Mouse (Mus musculus) T-helper 1 cell (primary cell): ENCODE results near the gene Entpd7.

Experiments used
- in situ Hi-C: fragments of 300-600 bp; cut with MboI, MseI; formaldehyde crosslinking; loops from one replicate; pipeline ENCODE4 v1.15.1; 2025; ENCODE audit warnings: high pct_unique_total_duplicates

The Entpd7 gene

DNA sequence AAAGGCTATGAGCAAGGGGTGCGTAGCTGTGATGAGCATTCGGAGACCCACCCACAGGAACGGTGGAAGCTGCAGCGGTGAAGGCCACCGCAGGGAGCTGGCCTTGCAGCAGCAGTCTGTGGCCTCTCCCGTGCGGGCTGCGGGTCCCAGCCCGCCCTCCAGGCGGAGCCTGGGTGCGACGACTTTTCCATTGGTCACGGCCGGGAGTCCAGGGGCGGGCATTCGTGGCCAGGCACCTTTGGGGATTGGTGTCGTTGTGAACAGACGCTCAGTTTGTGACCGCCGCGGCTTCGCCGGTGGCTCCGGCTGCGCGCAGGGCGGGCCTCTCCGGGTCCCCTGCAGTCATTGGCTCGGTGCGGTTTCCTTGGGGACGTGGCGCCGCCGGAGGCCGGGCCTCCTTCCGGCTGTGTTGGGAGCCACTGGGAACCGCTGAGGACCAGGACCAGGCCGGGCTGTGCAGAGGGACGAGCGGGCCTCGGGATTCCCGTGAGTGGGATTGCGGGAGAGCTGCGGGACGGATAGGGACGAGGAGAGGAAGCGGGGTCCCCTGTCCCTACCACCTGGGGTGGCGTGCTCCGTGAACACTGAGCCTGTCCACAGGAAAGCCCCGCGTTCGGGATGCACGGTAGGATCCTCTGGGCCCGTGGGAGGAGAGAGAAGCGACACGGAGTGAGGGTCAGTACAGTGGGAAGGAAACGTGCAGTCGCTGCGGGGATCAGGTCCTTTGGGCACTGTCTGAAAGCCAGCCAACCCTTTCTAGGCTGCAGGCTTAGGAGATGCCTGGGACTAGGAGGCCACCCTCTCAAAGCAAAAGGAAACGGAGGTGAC, at the start of gene Entpd7:
Gene Entpd7, plus strand, starts transcription at position 254 of the 828 bp plus-strand sequence.
- in situ Hi-C loops, result loop anchor here (10.0 kb wide), 2 partner anchors 1385 to 1615 kb away; partner anchors contain the start of gene Kazald1

DNA sequence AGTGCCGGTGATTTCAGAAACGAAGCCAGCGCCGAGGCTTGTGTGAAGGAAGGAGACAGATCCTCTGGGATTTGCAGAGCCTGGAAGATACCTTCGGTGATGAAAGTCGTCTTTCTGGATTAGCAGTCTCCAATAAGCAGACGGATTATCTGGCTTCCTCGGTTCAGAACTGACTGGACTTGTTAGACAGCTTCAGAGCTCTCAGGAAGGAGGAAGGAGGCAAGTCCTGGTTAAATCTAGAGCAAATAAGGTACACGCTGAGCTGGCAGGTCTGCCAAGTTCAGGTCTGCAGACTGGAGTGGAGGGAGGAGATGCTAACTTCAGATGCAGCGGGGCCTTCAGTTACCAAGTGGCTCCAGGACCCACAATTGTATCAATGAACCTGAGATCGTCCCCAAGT, 47.6 kb upstream of the Entpd7 start:
- in situ Hi-C loops, result no loop called here

DNA sequence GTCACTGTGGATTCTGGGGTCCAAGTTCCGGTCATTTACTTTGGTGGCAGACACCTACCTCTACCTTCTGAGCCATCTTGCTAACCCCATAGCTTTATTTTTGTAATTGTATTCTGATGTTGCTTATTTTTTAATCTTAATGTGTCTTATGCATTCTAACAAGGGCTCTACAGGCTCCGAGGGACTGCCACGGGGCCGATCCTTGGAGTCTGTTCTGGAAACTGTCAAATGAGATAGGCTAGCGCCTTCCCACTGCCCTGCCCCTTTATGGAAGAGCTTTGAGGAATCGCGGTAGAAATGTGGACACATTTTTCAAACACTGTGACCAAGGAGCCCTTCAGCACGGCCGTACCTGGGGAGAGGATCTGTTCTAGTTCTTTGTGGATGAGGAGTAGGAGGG, 46.6 kb upstream of the Entpd7 start:
- in situ Hi-C loops, result no loop called here

GRCm38 (mm10) chr19:43645508-43645907, 44.0 kb upstream of the Entpd7 start:
- in situ Hi-C loops, result no loop called here

- in situ Hi-C loops, result no loop called here
Observed at GRCm38 (mm10) chr19:43646852-43647251, 42.6 kb upstream of the Entpd7 start.

DNA sequence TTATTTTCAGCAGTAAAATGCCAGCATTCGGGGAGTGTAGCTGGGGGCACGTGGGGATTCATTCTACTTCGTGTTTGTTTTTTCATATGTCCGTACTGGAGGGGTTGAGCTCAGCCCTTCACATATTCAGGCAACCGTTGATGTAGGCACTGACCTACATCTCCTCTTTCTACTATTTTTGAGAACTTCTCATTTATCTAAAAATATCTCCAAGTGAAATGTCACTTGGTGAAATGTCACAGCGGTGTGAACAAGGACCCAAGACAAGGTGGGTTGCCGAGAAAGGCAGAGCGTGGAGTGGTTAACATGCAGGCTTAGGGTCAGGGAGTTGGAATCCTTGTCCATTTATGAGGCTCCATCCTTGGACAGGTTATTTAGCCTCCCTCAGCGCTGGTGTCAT, 42.2 kb upstream of the Entpd7 start:
- in situ Hi-C loops, result no loop called here

- in situ Hi-C loops, result no loop called here
Observed at GRCm38 (mm10) chr19:43648343-43648742, 41.1 kb upstream of the Entpd7 start.

- in situ Hi-C loops, result no loop called here
Observed at GRCm38 (mm10) chr19:43651241-43651785, 38.2 kb upstream of the Entpd7 start.

GRCm38 (mm10) chr19:43655735-43656492, 33.6 kb upstream of the Entpd7 start:
- in situ Hi-C loops, result no loop called here

DNA sequence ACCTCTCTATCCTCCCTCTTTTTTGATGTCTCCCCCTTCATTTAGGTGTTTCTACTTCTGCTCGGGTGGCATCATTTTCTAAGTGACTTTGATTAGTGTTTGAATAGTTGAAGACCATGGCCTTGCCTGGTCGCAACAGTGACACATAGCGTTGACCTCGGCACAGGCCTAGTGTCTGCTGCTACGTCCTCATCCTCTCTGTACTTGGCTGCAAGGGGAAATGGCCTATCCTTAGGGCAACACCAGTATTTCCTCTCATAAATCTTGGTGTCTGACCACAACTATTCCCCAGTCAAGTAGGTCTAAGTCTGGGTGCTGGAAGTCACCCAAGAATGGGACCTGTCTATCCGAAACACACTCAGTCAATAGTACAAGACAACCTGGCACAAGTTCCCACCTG, 29.8 kb upstream of the Entpd7 start:
- in situ Hi-C loops, result loop anchor here (5.0 kb wide), 2 partner anchors 32 to 92 kb away; no protein-coding TSS in a partner anchor

DNA sequence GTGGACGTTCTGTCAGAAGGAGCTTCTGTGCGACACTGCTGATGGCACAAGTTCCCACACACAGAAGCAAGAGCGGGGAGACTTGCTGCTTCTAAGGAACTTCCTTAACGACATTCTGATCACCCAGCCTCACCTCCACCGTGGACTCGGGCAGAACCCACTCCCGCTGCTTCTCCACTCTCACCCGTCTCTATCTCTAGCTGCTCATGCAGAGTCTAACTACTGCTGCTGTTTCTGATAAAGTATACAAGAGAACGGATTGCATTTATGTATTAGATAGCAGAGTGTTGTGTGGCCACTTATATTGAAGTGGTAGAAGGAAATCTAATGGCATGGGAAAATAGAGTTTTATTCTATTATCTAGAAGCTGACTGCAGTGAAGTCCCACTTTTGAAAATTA, 28.7 kb upstream of the Entpd7 start:
- in situ Hi-C loops, result loop anchor here (5.0 kb wide), 2 partner anchors 33 to 93 kb away; no protein-coding TSS in a partner anchor

DNA sequence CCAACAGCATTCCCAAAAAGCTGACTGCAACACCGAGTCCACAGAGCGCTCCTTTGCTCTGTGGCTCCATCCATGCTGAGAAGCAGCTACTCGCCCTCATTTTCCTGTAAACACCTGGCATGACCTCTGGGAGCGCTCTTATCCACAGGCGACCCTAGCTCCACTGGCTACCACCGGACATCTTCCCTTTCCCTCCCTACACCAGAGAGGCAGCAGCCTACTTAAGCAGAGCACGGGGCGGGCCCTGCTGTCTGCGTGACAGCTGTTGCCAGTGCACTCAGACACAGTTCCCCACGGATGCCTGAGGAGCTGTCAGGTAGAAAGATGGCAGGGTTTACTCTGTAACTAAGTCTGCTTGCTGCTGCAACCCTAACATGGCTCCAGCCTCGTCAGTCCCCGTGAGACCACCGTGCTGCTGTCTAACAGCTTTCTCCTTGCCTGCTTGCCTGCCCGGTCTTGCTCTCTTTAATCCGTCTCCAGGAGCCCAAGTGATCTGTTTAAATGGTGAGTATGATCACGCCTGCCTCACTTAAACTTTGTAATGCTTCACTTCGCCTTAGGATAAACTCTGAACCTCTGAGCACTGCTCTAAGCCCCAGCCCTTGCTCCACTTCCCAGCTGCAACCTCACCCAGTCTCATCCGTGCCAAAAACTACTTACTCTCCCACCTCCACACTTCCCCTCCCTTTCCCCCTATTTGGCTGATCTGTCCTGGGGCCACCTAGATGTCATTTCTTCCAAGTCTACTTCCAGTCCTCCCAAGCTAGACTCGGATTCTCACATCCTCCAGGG, 27.1 kb upstream of the Entpd7 start:
- in situ Hi-C loops, result loop anchor here (5.0 kb wide), 2 partner anchors 35 to 95 kb away; no protein-coding TSS in a partner anchor

DNA sequence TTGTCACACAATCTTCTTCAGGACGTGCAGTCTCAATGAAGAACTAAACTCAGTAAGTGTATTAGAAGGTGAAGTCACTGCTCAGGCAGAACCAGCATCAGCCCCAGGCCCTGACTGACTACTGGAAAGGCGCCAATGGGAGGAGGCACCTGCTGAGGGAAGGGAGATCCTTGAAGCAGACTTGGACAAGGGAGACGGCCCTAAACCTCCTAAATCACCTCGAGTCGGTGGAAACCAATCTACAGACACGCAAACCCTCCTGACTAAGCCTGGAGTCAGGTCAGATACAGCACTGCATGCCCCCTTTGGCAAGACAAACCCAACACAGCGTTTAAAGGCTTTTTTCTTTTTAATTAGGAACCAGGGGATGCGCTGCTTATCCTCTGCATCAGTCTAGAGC, 26.0 kb upstream of the Entpd7 start:
- in situ Hi-C loops, result loop anchor here (5.0 kb wide), 2 partner anchors 36 to 96 kb away; no protein-coding TSS in a partner anchor

- in situ Hi-C loops, result no loop called here
Observed at GRCm38 (mm10) chr19:43665441-43666048, 23.9 kb upstream of the Entpd7 start.

GRCm38 (mm10) chr19:43666661-43667429, 22.6 kb upstream of the Entpd7 start:
- in situ Hi-C loops, result no loop called here

- in situ Hi-C loops, result no loop called here
Observed at GRCm38 (mm10) chr19:43667430-43667809, 22.1 kb upstream of the Entpd7 start.

GRCm38 (mm10) chr19:43669136-43669759, 20.2 kb upstream of the Entpd7 start:
- in situ Hi-C loops, result no loop called here

GRCm38 (mm10) chr19:43671054-43671453, 18.4 kb upstream of the Entpd7 start:
- in situ Hi-C loops, result loop anchor here (10.0 kb wide), 1 partner anchor 604 kb away; no protein-coding TSS in a partner anchor

- in situ Hi-C loops, result loop anchor here (10.0 kb wide), 1 partner anchor 601 kb away; no protein-coding TSS in a partner anchor
Observed at GRCm38 (mm10) chr19:43673513-43674315, 15.8 kb upstream of the Entpd7 start.
